Mouse (Mus musculus): ENCODE data around the gene Map7. TPM values are rescaled to one million over a fixed set of nuclear protein-coding genes. Genes with fewer than 3 reads are reported as not detected.
A peak's percentile ranks its signal among the peaks of the same experiment; 100 is the strongest.

The Map7 gene
- total RNA-seq, 2 experiments from 2014 or later, result 102 to 118 TPM

DNA sequence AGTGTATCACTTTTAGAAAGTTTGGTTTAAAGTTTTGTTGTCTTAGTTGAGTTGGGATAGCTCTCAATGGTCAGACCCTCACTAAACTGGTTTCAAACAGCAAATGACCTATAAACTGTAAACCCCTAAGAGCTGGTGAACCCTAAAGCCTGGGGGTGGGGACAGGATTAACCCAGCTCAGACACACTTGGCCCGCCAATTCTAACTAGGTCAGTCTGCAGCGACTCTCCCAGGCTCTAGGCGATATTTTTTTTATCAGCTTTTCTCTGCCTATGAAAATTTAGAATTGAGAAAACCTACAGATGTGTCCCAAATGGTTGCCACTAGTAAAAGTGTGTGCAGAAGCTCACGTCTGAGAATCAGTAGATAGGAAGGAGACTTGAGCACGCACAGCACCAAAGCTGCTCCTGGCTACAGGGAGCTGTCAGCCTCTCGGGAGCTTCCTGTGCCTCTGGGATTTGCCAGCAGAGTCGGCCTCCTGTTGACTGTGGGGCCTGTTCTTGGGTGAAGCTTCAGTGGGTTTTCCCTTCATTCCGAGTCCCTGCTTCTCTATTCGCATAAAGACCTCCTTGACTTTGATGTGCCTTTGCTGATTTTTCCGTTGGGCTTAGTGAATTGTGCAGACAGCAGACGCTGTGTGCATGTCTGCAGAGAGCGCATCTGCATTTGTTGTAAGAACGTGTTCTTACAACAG, 46.7 kb downstream of the Map7 start:
- H3K27ac ChIP-seq, result no peak overlapping the region; the same call in 1 of the 2 replicates
- no peak overlapping the region for H3K4me3 ChIP-seq
- no peak for DNase-seq (ENCODE audit: extremely low spot score in 1 of 2, low spot score in 2 of 2)
- TF ChIP-seq CTCF (IDR thresholded peaks at IDR 0.05), result no peak
- intact Hi-C loops (cut with DNase I), result no loop called here

DNA sequence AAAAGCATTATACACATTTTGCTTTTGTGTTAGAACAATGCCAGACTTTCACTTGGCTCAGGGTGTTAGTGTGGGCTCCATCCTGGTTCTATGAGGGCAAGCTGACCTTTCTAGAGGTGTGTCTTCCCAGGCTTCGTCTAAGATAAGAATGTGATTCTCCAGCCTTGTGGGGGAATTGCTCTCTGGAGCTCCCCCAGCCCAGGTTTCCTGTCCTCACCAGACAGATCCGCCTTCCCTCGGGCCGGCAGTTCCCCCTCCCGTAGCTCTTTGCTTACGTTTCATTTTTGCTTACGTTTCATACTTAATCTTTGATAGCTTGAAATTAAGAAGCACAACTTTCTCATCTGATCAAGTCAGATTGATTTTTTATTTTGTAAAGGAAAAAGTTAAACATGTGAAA, 48.8 kb downstream of the Map7 start:
- Histone ChIP-seq H3K4me3 (no peak overlapping the region), H3K27ac (no peak overlapping the region)
- TF ChIP-seq CTCF (IDR thresholded peaks at IDR 0.05), result no peak
- DNase-seq (ENCODE audit: extremely low spot score in 1 of 2, low spot score in 2 of 2), result no peak
- intact Hi-C loops (cut with DNase I), result no loop called here

DNA sequence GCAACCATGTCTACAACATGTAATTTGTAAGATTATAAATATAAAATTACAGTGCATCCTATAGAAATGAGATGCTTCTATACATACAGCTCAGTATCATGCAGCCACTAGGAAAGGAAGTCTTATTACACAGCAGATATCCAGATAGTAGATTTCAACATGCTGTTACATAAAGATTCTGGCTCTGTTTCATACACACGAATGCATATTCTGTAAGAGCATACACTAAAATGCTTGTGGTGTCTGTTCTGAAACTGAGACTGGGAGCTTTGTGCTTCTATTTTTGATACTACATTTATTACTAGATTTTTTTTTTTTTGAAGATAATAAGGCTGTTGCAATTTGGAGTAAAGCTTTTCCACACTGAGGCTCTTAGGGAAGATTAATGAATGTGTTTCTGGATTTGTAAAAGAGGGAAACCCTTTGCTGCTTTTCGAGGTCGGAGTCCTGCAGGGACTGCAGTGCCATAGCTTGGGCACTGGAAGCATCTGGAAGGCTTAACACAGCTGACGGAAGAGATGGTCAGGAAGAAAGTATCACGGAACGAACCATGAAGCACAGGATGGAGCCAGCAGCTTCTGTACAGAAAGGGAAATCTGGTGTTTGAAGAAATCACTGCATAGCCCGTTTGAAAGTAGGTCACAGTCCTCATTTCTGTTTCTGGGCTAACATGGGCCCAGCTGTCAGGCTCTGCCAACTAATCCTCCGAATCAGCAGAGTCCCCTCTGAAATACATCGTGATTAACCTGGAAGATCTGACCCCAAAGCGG, 50.9 kb downstream of the Map7 start:
- intact Hi-C loops (cut with DNase I), result loop anchor here (2.0 kb wide), 1 partner anchor 50 kb away; the partner anchor contains the start of gene Map7
- Histone ChIP-seq H3K27ac (peak overlapping the region; percentile 89), H3K4me3 (no peak overlapping the region)
- TF ChIP-seq CTCF (IDR thresholded peaks at IDR 0.05), result no peak
- DNase-seq (ENCODE audit: extremely low spot score in 1 of 2, low spot score in 2 of 2), result no peak

DNA sequence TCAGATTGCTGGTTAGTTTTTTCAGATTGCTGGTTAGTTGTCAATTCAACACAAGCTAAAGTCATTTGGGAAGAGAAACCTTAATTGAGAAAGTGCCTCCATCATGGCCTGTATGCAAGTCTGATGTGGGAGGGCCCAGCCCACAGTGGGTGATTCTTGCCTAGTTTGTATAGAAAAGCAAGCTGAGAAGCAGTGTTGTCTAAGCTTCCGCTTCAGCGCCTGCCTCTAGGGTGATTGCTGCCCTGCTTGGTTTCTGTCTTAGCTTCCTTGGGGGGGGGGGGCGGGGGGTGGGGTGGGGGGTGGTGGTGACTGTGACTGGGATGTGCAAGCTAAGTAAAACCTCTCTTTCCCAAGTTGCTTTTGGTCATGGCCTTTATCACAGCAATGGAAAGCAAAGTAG, 53.0 kb downstream of the Map7 start:
- intact Hi-C loops (cut with DNase I), result no loop called here
- no peak overlapping the region for H3K4me3 ChIP-seq
- peak overlapping the region; percentile 33; the same call in 1 of the 2 replicates for H3K27ac ChIP-seq
- TF ChIP-seq CTCF (IDR thresholded peaks at IDR 0.05), result no peak
- no peak for DNase-seq (ENCODE audit: extremely low spot score in 1 of 2, low spot score in 2 of 2)

DNA sequence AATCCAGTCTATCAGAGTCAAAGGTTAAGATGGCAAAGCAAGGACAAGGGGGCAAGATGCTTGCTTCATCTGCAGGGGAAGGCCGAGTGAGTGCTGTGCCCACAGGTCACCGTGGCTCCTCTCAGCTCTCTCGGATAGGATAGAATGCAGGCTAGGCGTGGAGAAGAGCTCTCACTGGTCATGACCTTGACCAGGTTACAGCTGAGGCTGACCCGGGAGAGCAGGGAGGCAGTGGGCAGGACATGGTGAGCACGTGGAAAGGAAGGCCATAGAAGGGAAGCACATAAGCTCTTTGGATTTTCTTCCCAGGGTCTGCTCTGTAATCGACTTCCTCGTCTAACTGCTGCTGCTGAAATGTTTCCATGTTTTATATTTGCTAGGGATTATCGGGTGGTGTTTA, 53.9 kb downstream of the Map7 start:
- Histone ChIP-seq H3K4me3 (no peak overlapping the region), H3K27ac (peak overlapping the region; percentile 33; the same call in 1 of the 2 replicates)
- intact Hi-C loops (cut with DNase I), result no loop called here
- no peak for TF ChIP-seq CTCF (IDR thresholded peaks at IDR 0.05)
- no peak for DNase-seq (ENCODE audit: extremely low spot score in 1 of 2, low spot score in 2 of 2)

DNA sequence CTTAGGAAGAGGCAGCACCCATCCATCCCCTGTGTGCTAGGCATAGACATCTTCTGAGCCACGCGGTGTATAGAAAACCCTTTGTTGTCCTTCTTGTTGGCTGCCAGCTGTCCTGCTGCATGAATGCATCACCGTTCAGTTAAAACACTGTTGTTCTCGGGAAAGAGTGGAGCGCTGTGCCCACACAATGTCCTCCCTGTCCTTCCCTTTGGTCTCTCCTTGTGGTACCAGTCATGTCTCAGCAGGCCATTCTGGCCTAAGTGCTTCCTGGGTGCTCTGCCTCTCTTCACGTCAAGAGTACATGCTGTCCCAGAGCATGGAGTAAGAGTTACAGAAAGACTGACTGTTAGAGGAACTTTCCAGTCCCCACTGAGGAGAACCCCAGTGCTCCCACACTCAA, 54.5 kb downstream of the Map7 start:
- TF ChIP-seq CTCF (IDR thresholded peaks at IDR 0.05), result no peak

DNA sequence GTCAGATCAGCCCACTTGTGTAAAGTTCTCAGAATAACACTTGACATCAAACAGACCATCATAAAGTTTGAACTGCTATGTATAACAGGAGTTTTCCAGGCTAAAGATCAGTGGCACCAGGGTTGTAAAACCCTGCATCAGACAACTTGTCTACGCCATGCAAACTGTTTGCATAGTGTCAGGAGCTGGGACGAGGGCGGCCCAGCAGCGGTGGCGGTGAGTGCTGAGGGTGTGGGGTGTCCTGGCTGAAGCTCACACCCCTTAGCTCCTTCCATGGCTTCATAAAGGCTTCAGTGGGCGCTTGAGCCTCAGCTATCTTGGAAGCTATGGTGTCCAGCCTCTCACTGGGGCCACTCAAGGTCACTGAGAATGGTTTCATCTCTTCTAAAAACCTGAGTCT, 55.2 kb downstream of the Map7 start:
- TF ChIP-seq CTCF (IDR thresholded peaks at IDR 0.05), result no peak
- DNase-seq (ENCODE audit: extremely low spot score in 1 of 2, low spot score in 2 of 2), result no peak
- Histone ChIP-seq H3K27ac (peak overlapping the region; percentile 74), H3K4me3 (no peak overlapping the region)
- intact Hi-C loops (cut with DNase I), result no loop called here

More for the DNA sequence above, 54.5 kb downstream of the Map7 start:
- Histone ChIP-seq H3K27ac (peak overlapping the region; percentile 74; the same call in 1 of the 2 replicates), H3K4me3 (no peak overlapping the region)
- no peak for DNase-seq (ENCODE audit: extremely low spot score in 1 of 2, low spot score in 2 of 2)
- intact Hi-C loops (cut with DNase I), result no loop called here

DNA sequence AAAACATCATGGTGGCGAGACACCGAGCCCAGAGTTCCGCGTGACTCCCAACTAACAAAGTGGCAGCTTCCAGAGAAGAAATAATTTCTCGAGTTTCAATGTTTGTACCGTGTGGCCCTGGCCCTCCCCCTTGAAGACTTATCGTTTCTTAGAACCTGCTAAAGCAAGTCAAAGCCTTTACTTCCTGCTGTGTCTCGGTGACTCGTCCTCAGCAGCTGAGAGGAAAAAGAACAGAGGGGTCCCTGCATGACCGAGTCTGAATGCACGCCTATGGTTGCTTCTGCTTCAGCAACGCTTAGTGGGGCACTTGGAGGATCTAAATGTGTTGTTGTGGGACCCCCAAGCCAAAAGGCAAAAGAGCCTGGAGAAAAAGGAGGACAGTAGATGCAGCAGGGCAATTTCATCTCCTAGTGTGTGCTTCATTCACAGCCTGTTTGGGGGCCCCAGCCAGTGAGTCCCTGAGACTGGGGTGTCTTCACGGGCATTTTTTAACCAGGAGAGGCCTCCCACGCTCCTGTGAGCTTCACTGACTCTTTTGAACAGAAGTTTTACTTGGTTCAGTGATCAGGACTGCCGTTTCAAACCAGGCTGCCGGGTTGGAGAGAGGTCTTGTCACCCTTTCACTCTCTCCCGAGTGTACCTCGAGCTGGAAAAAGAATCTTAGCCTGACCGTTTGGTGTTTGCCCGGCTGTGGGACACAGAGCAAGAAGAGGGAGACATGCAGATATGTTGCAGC, 56.6 kb downstream of the Map7 start:
- peak overlapping the region; percentile 40 for H3K27ac ChIP-seq

DNA sequence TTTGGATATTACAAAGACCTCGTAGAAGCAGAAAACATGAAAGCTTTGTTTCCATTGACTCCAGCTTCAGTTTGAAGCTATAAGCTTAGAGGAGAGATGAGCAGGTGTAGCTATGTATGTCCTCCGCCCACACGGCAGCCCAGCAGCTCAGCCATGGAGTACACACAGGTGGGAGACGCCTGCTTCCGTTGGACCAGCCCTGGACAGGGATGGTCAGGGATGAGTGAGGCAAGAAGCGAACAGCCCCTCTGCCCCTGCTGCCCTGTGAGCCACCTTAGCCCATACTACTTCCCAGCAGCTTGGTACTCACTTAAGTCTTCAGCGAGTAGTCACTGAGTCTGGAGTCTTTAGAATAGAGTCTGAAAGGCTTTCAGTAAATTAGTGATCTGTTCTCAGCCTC, 58.7 kb downstream of the Map7 start:
- no peak for TF ChIP-seq CTCF (IDR thresholded peaks at IDR 0.05)
- intact Hi-C loops (cut with DNase I), result no loop called here
- peak overlapping the region; percentile 40; the same call in 1 of the 2 replicates for H3K27ac ChIP-seq
- DNase-seq (ENCODE audit: extremely low spot score in 1 of 2, low spot score in 2 of 2), result no peak
- no peak overlapping the region for H3K4me3 ChIP-seq

More for the DNA sequence above, 56.6 kb downstream of the Map7 start:
- TF ChIP-seq CTCF (IDR thresholded peaks at IDR 0.05), result no peak
- no peak overlapping the region for H3K4me3 ChIP-seq
- intact Hi-C loops (cut with DNase I), result no loop called here
- no peak for DNase-seq (ENCODE audit: extremely low spot score in 1 of 2, low spot score in 2 of 2)

DNA sequence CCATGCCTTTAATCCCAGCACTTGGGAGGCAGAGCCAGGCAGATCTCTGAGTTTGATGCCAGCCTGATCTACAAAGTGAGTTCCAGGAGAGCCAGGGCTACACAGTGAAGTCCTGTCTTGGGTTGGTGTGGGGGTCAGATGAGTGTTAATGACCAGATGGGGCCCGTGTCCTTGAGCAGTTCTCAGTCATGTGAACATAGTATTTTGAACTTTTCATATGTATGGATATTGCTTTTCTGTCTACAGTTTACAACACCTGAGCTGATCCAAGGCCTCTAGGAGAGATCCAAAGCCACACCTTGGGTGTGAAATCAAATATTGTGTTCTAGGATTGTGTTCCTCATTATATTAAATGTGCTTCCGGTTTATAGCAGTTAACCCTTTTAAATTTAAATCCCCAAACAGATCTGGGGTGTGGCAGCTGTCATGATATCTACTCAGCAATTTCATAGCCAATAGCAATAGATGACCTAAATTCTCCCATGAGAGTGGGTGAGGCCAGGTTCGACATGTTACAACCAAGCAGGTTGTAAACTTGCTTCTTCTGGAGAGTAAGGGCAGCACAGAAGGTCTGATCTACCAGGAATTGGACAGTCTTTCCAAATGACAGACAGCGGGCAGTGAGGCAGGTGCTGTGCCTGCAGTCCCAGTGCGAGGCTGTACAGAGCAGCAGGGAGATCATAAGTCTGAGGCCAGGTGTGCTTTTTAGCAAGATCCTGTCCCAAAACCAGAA, 61.5 kb downstream of the Map7 start:
- TF ChIP-seq CTCF (IDR thresholded peaks at IDR 0.05), result no peak
- intact Hi-C loops (cut with DNase I), result no loop called here
- Histone ChIP-seq H3K27ac (no peak overlapping the region), H3K4me3 (no peak overlapping the region)
- DNase-seq (ENCODE audit: extremely low spot score in 1 of 2, low spot score in 2 of 2), result no peak

DNA sequence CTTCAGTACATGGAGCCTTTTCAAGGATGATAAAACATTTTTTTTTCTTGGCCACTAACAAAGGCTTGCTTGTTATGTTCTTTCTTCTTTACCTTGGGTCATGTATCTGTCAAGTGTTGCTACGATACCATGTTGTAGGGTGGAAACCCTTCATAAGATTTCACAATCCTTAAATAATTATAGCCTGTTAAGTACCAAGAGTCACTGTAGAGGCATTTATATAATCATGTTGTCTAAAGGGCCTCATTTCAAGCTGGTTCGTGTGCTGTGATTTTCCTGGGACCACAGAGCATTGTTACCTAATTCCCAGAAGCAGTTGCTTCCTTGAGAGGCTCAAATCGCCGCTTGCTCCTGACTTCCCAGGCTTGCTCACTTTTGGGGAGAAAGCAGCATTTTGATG, 66.1 kb downstream of the Map7 start:
- H3K4me3 ChIP-seq, result no peak overlapping the region
- no peak for TF ChIP-seq CTCF (IDR thresholded peaks at IDR 0.05)
- intact Hi-C loops (cut with DNase I), result no loop called here
- DNase-seq (ENCODE audit: extremely low spot score in 1 of 2, low spot score in 2 of 2), result no peak
- no peak overlapping the region for H3K27ac ChIP-seq
